Mouse (Mus musculus): ENCODE measurements at regions not wholly inside any gene's neighbourhood (a gene's known extent, or its start where the extent isn't known, plus 50 kb on each side); places are given as distances from the start of the nearest gene placed in this dataset.

DNA sequence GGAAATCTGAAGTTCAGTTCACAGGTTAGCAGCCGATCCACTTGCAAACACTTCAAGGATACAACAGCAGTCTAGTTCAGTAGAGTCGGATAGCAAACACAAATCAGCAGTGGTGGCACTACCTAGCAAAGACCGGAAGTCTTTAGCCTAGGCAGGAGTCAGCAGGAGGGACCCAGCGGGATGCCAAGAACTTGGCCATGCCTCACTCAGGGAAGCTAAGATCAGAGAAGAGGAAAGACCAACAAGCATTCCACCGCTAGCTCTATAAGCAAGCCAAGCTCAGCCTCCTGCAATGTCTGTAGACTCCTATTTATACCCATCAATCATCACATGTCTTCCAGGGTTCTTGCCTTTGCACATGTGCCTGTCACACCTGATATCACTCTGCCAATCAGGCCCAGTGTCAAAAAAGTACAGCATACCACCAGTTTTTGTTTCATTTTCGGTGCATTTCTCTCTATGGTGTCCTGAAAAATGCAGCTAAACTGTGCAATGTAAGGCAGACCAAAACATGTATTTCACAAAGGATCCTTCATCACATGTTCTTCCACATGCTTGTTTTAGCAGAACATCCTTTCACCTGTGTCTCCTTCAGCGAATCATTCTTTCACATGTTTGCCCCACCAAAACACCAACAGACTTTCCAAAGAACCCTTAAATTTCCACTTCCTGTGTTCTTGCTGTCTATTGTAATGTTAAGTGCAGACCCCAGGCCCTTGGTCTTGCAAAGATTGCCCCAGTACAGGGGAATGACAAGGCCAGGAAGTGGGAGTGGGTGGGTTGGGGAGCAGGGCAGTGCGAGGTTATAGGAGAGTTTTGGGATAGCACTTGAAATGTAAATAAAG is 86.9 kb upstream of the St8sia4 start:
- peak overlapping the region; percentile 28; the same call in 1 of the 2 replicates for H3K9ac ChIP-seq (ENCODE audit: insufficient read depth, low read depth)
- TF ChIP-seq TCF12 (IDR thresholded peaks at IDR 0.05; ENCODE audit: low read depth, low read length) (no peak), POLR2AphosphoS2 (IDR thresholded peaks at IDR 0.05; ENCODE audit: low read depth, low read length) (no peak), ELF1 (IDR thresholded peaks at IDR 0.05; ENCODE audit: low read depth, low read length) (0 out of 2 replicates have a peak, but pooled peaks have one; percentile 1), CHD1 (IDR thresholded peaks at IDR 0.05; ENCODE audit: low read depth, low read length) (no peak), ZKSCAN1 (IDR thresholded peaks at IDR 0.05; ENCODE audit: borderline replicate concordance, low read depth, low read length) (no peak), SMC3 (IDR thresholded peaks at IDR 0.05; ENCODE audit: low read depth, low read length) (no peak), E2F4 (IDR thresholded peaks at IDR 0.05; ENCODE audit: insufficient replicate concordance, low read depth, low read length) (no peak), ZMIZ1 (IDR thresholded peaks at IDR 0.05; ENCODE audit: low read depth, low read length) (no peak), IRF4 (IDR thresholded peaks at IDR 0.05; ENCODE audit: low read depth, low read length) (0 out of 2 replicates have a peak, but pooled peaks have one; percentile 9), RCOR1 (conservative IDR thresholded peaks at IDR 0.05; ENCODE audit: low read depth, low read length) (no peak), MAFK (IDR thresholded peaks at IDR 0.05; ENCODE audit: insufficient replicate concordance, low read length) (no peak), PAX5 (IDR thresholded peaks at IDR 0.05; ENCODE audit: low read length) (no peak), USF1 (IDR thresholded peaks at IDR 0.05; ENCODE audit: low read depth, low read length) (0 out of 2 replicates have a peak, but pooled peaks have one; percentile 24), CHD2 (IDR thresholded peaks at IDR 0.05; ENCODE audit: low read length) (no peak), HCFC1 (IDR thresholded peaks at IDR 0.05; ENCODE audit: low read depth, low read length) (no peak), USF2 (conservative IDR thresholded peaks at IDR 0.05; ENCODE audit: low read depth, low read length) (no peak), UBTF (IDR thresholded peaks at IDR 0.05; ENCODE audit: low read depth, low read length) (no peak), BHLHE40 (IDR thresholded peaks at IDR 0.05; ENCODE audit: low read depth, low read length) (peak; percentile 71), GABPA (IDR thresholded peaks at IDR 0.05; ENCODE audit: insufficient replicate concordance, low read depth, low read length) (no peak), MXI1 (IDR thresholded peaks at IDR 0.05; ENCODE audit: low read depth, low read length) (no peak), JUN (IDR thresholded peaks at IDR 0.05; ENCODE audit: insufficient read depth, low read depth, low read length) (no peak), RAD21 (IDR thresholded peaks at IDR 0.05; ENCODE audit: low read depth, low read length) (no peak), NELFE (IDR thresholded peaks at IDR 0.05; ENCODE audit: low read depth, low read length) (no peak), EP300 (IDR thresholded peaks at IDR 0.05; ENCODE audit: low read length) (no peak), MYC (IDR thresholded peaks at IDR 0.05; ENCODE audit: low read depth, low read length) (0 out of 2 replicates have a peak, but pooled peaks have one; percentile 27), SIN3A (IDR thresholded peaks at IDR 0.05; ENCODE audit: low read length) (no peak), ZC3H11A (IDR thresholded peaks at IDR 0.05; ENCODE audit: low read depth, low read length) (no peak), MAZ (IDR thresholded peaks at IDR 0.05; ENCODE audit: low read depth, low read length) (no peak), KAT2A (IDR thresholded peaks at IDR 0.05; ENCODE audit: insufficient replicate concordance, low read length) (no peak), JUND (conservative IDR thresholded peaks at IDR 0.05; ENCODE audit: low read depth, low read length) (no peak), POLR2A (IDR thresholded peaks at IDR 0.05; ENCODE audit: low read depth, low read length) (no peak), ETS1 (conservative IDR thresholded peaks at IDR 0.05; ENCODE audit: low read depth, low read length) (0 out of 2 replicates have a peak, but pooled peaks have one; percentile 7), TBP (conservative IDR thresholded peaks at IDR 0.05; ENCODE audit: low read depth, low read length) (no peak), MEF2A (IDR thresholded peaks at IDR 0.05; ENCODE audit: borderline replicate concordance, low read depth, low read length) (no peak), MAX (IDR thresholded peaks at IDR 0.05; ENCODE audit: low read length) (peak; percentile 73; the same call in 1 of the 2 replicates), ZNF384 (IDR thresholded peaks at IDR 0.05; ENCODE audit: low read depth, low read length) (no peak), NRF1 (IDR thresholded peaks at IDR 0.05; ENCODE audit: low read depth, low read length) (no peak), CTCF (conservative IDR thresholded peaks at IDR 0.05 in 1 of 2, IDR thresholded peaks at IDR 0.05 in 1 of 2; ENCODE audit: low read depth in 2 of 2, low read length in 2 of 2) (no peak)
- H3K4me2 ChIP-seq (ENCODE audit: insufficient read depth, low read depth, poor library complexity, severe bottlenecking) = peak overlapping the region; percentile 57
- H3K27me3 ChIP-seq (replicated peaks) = no peaks in the 10 kb centered on the region
- no peak for DNase-seq (ENCODE audit: extremely low read depth)
- no peaks in the 10 kb centered on the region for H3K79me2 ChIP-seq (replicated peaks; ENCODE audit: control insufficient read depth, extremely low read depth, insufficient read depth, poor library complexity, severe bottlenecking)
- H3K9me3 ChIP-seq (replicated peaks; ENCODE audit: low read length) = no peaks in the 10 kb centered on the region
- H3K4me3 ChIP-seq (replicated peaks in 1 of 3; ENCODE audit: low read depth in 2 of 3, low read length in 2 of 3, poor library complexity in 1 of 3) = no peak overlapping the region
- no peaks in the 10 kb centered on the region for H3K36me3 ChIP-seq (replicated peaks in 1 of 2; ENCODE audit: control insufficient read depth in 1 of 2, insufficient read depth in 1 of 2, low read length in 1 of 2)
- H3K4me1 ChIP-seq (ENCODE audit: control insufficient read depth in 1 of 2, insufficient read depth in 2 of 2) = peaks cover 5 to 7% of the 10 kb centered on the region in 2 experiments; a peak in 2 of 4 replicates
- no peak overlapping the region for H3K27ac ChIP-seq (ENCODE audit: insufficient read depth, low read depth)
- dilution Hi-C loops (cut with MboI; ENCODE audit: extremely low pct_ligation_motif_present, extremely low pct_unique_long_range_greater_than_20kb, low sequenced_read_pairs) = no loop called here
- in situ Hi-C loops (cut with MboI; ENCODE audit: low pct_ligation_motif_present, low pct_unique_long_range_greater_than_20kb, low sequenced_read_pairs) = loop anchor here (25.0 kb wide), 2 partner anchors 367 to 642 kb away; no protein-coding TSS in a partner anchor
